Mouse (Mus musculus) ES-Bruce4 (cell line): ENCODE data around the gene Pik3r4. TPM values are rescaled to one million over a fixed set of nuclear protein-coding genes. Genes with fewer than 3 reads are reported as not detected.
"Not testable (repeated sequence)": the region's sequence is repeated elsewhere in the genome, so short reads cannot be mapped to it uniquely, and the experiment has no call there.

Experiments used
- H3K27ac ChIP-seq: 2 replicates; pipeline ENCODE4 v1.5.1; 2012; ENCODE audit warnings: low read length, inconsistent platforms; ENCODE audit not compliant: insufficient read depth
- H3K27me3 ChIP-seq: 2 replicates; pipeline ENCODE4 v1.6.1; 2012; ENCODE audit warnings: mild to moderate bottlenecking, low read length, inconsistent platforms; ENCODE audit not compliant: control insufficient read depth, poor library complexity, insufficient read depth, severe bottlenecking
- H3K36me3 ChIP-seq: 2 replicates; pipeline ENCODE4 v1.6.1; 2012; ENCODE audit warnings: inconsistent platforms, mild to moderate bottlenecking, low read length, moderate library complexity; ENCODE audit not compliant: control insufficient read depth, poor library complexity, insufficient read depth, severe bottlenecking
- H3K4me1 ChIP-seq: one replicate; pipeline ENCODE4 v1.8.1; 2011; ENCODE audit warnings: low read length; ENCODE audit not compliant: control insufficient read depth, insufficient read depth
- H3K4me3 ChIP-seq: 2 replicates; pipeline ENCODE4 v1.5.1; 2011; ENCODE audit warnings: low read depth, mild to moderate bottlenecking, low read length
- H3K9ac ChIP-seq: 2 replicates; pipeline ENCODE4 v1.6.1; 2012; ENCODE audit warnings: low read depth, mild to moderate bottlenecking, inconsistent platforms; ENCODE audit not compliant: poor library complexity, severe bottlenecking
- H3K9me3 ChIP-seq: replicated peaks from 2 replicates; pipeline ENCODE4 v1.6.1; 2012; ENCODE audit warnings: mild to moderate bottlenecking, low read length, inconsistent platforms; ENCODE audit not compliant: control insufficient read depth, poor library complexity, insufficient read depth, severe bottlenecking
- CTCF ChIP-seq: IDR thresholded peaks from one replicate; pipeline ENCODE4 v1.8.1; 2011; ENCODE audit warnings: low read depth, low read length
- EP300 ChIP-seq: IDR thresholded peaks from 2 replicates; pipeline ENCODE4 v1.6.1; 2011; ENCODE audit warnings: low read depth, low read length; ENCODE audit not compliant: insufficient read depth
- POLR2A ChIP-seq: IDR thresholded peaks from one replicate; pipeline ENCODE4 v1.8.1; 2011; ENCODE audit warnings: low read length; ENCODE audit not compliant: insufficient read depth
- polyA plus RNA-seq: library from polyadenylated mRNA; stranded (reverse); fragments of >200 nt; gene quantifications from 2 replicates; pipeline ENCODE4 v1.2.4, GENCODE M21; 2011; ENCODE audit warnings: low read depth; ENCODE audit not compliant: missing spikeins, insufficient read depth, insufficient read length

Pik3r4 gene
- polyA plus RNA-seq: 29.7 and 31.9 TPM in 2 replicates

DNA sequence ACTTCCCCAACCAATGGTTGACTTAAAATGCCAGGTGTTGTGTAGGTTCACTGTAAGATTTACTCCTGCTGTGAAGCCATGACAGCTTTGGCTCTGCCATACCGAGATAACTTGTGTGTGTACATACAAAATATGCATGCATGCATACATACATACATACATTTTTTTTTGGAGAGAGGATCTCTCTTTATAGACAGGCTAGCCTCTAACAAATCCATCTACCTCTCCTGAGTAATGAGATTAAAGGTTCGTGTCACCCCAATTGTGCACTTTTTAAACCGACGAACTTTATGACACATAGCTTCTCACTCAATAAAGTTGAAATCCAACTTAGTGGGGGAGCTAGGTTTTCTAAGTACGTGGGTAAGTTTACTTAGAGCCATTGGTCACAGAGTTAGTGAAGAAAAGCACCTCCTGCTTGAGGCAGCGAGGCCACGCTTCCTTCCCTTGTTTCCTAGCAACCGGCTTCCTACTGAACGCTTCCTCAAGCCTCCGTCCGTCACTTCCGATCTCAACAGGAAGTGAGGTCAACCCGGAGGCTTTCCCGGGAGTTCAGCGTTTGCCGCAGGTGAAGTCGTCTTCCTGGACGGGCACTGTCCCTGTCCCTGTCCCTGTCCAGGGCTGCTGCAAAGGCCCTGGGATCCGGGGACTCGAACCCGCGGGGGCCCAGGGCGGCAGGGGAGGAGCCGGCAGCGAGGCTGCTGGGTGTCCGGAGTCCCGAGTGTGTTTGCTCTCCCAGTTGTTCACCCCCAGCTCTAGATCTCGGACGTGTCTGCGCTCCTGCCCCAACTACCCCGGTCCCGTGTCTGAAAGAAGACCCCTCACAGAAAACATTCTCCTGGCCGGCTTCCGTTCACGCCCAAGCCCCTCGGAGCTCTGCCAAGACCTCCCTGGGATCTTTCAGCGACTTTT is at the start of gene Pik3r4:
Pik3r4 (plus strand) TSS at position 519 of the 912 bp plus-strand sequence.
- H3K36me3 ChIP-seq: peaks cover 7% of the 10 kb centered on the region; the same call in 1 of the 2 replicates
- TF ChIP-seq EP300 (no peak), POLR2A (peak; percentile 24)
- peak within 1 kb of the TSS; percentile 94 for H3K27ac ChIP-seq
- peak within 1 kb of the TSS; percentile 95 for H3K9ac ChIP-seq
- H3K9me3 ChIP-seq: no peaks in the 10 kb centered on the region
- peak within 1 kb of the TSS; percentile 80 for H3K4me3 ChIP-seq
- H3K4me1 ChIP-seq: no peaks in the 10 kb centered on the region
- no peaks in the 10 kb centered on the region for H3K27me3 ChIP-seq

DNA sequence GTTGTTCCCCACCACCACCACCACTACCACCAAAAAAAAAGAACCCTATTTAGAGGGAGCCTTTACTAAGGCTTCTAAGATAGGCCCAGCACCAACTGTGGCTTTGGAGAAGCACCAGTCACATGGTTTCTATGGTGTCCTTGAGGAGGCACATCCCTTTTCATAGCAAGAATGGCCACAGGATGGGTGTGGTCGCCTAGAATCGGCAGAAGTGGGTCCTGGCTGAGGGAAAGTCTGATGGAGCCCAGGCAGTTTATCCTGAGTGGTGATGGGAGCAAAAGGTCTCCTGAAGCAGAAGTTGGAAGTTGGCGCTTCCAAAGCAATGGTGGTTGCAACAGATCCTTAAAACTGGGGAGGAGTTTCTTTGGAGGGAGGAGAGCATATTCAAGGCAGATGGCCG is 43.9 kb upstream of the Pik3r4 start:
- Histone ChIP-seq H3K27me3 (no peaks in the 10 kb centered on the region), H3K36me3 (no peaks in the 10 kb centered on the region), H3K4me3 (no peak overlapping the region), H3K4me1 (no peaks in the 10 kb centered on the region), H3K9me3 (no peaks in the 10 kb centered on the region), H3K27ac (no peak overlapping the region), H3K9ac (no peak overlapping the region)
- TF ChIP-seq POLR2A: no peak
- no peak for TF ChIP-seq EP300
- no peak for TF ChIP-seq CTCF

- Histone ChIP-seq H3K9me3 (peaks cover 13% of the 10 kb centered on the region), H3K4me1 (no peaks in the 10 kb centered on the region), H3K27me3 (no peaks in the 10 kb centered on the region), H3K4me3 (no peak overlapping the region), H3K36me3 (no peaks in the 10 kb centered on the region), H3K27ac (no peak overlapping the region), H3K9ac (no peak overlapping the region)
- no peak for TF ChIP-seq CTCF
- no peak for TF ChIP-seq EP300
- no peak for TF ChIP-seq POLR2A
Measured at GRCm38 (mm10) chr9:105611980-105612771, 30.6 kb upstream of the Pik3r4 start.

- Histone ChIP-seq H3K27me3 (no peaks in the 10 kb centered on the region), H3K27ac (no peak overlapping the region), H3K9ac (no peak overlapping the region), H3K9me3 (peaks cover 13% of the 10 kb centered on the region), H3K36me3 (no peaks in the 10 kb centered on the region), H3K4me1 (no peaks in the 10 kb centered on the region), H3K4me3 (no peak overlapping the region)
- TF ChIP-seq CTCF: no peak
- TF ChIP-seq POLR2A: no peak
- no peak for TF ChIP-seq EP300
Measured at GRCm38 (mm10) chr9:105612919-105613318, 29.9 kb upstream of the Pik3r4 start.

- no peaks in the 10 kb centered on the region for H3K36me3 ChIP-seq
- TF ChIP-seq EP300 (no peak), CTCF (no peak), POLR2A (no peak)
- no peaks in the 10 kb centered on the region for H3K27me3 ChIP-seq
- no peak overlapping the region for H3K4me3 ChIP-seq
- H3K9me3 ChIP-seq: peaks cover 12% of the 10 kb centered on the region
- H3K27ac ChIP-seq: no peak overlapping the region
- no peak overlapping the region for H3K9ac ChIP-seq
- no peaks in the 10 kb centered on the region for H3K4me1 ChIP-seq
Measured at GRCm38 (mm10) chr9:105615952-105616351, 26.8 kb upstream of the Pik3r4 start.

DNA sequence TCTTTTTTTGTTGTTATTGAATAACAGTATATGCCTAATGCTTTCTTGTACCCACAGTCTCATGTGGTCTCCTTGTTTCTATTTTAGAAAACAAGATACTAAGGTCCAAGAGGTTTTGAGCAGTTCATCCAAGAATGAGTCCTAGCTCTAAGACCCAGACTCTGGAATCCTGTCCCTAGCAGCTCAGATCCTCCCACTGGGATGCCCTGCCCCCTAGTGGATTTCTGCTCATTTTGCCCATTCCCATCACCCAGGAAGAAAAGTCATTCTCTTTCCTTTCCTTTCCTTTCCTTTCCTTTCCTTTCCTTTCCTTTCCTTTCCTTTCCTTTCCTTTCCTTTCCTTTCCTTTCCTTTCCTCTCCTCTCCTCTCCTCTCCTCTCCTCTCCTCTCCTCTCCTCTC is 25.5 kb upstream of the Pik3r4 start:
- not testable (repeated sequence) for H3K4me3 ChIP-seq, H3K27ac ChIP-seq, H3K27me3 ChIP-seq, H3K4me1 ChIP-seq, H3K36me3 ChIP-seq, H3K9ac ChIP-seq, H3K9me3 ChIP-seq
- peak; percentile 76 for TF ChIP-seq CTCF
